Mouse (Mus musculus): ENCODE results near the gene Dcx. TPM values are rescaled to one million over a fixed set of nuclear protein-coding genes. Genes with fewer than 3 reads are reported as not detected.

Gene Dcx
- polyA plus RNA-seq (2021; fragmentation: Nextera tagmentation), result 0.98 and 1.1 TPM in 2 replicates
- long read RNA-seq, experiment 1, partial matches to known transcripts, result 0 of 4 reads
- long read RNA-seq, experiment 1, other reads (novel, unspliced or antisense), result 4 of 4 reads
- long read RNA-seq, experiment 2, partial matches to known transcripts, result 0 of 7 reads
- long read RNA-seq, experiment 2, other reads (novel, unspliced or antisense), result 7 of 7 reads

GRCm38 (mm10) chrX:143932958-143933357 is at the start of gene Dcx:
Dcx (minus strand) TSS chrX:143933311.

GRCm38 (mm10) chrX:143827212-143827611 is 105.9 kb downstream of the Dcx start, which contains the start of gene Capn6:
Capn6 (minus strand) TSS chrX:143827414.

Small RNA genes within 50 kb of the gene (microRNA-seq; reads per million reads assigned to microRNA genes)
- not detected for gene Gm47298

Other genes starting within 250 kb of the Dcx start
- 0.28 and 0.92 TPM in 2 replicates for gene Capn6, start 105.9 kb downstream of the Dcx start, polyA plus RNA-seq (2021; fragmentation: Nextera tagmentation)
- 0.09 and 0.15 TPM in 2 replicates for gene A730046J19Rik, start 220.4 kb upstream of the Dcx start, polyA plus RNA-seq (2021; fragmentation: Nextera tagmentation)

All from layer of hippocampus, adult 6 months (tissue).